Mouse (Mus musculus): Measurements from ENCODE around the gene Gpsm1.

- no peak for TF ChIP-seq CTCF (IDR thresholded peaks at IDR 0.05; ENCODE audit: extremely low read depth, insufficient read depth, low read length)
- TF ChIP-seq POLR2A (IDR thresholded peaks at IDR 0.05; ENCODE audit: extremely low read depth, insufficient read depth, low read length): no peak
Observed at GRCm38 (mm10) chr2:26364738-26365465, 49.6 kb downstream of the Gpsm1 start.

Data from cortical plate, adult 2 months (tissue).